Mouse (Mus musculus): ENCODE measurements around the gene Dleu7. TPM values are rescaled to one million over a fixed set of nuclear protein-coding genes. Genes with fewer than 3 reads are reported as not detected.
A peak's percentile ranks its signal among the peaks of the same experiment; 100 is the strongest.

Gene Dleu7
- not detected for total RNA-seq (2021)
- long read RNA-seq, experiment 1, result 0 reads
- long read RNA-seq, experiment 2, result 0 reads

DNA sequence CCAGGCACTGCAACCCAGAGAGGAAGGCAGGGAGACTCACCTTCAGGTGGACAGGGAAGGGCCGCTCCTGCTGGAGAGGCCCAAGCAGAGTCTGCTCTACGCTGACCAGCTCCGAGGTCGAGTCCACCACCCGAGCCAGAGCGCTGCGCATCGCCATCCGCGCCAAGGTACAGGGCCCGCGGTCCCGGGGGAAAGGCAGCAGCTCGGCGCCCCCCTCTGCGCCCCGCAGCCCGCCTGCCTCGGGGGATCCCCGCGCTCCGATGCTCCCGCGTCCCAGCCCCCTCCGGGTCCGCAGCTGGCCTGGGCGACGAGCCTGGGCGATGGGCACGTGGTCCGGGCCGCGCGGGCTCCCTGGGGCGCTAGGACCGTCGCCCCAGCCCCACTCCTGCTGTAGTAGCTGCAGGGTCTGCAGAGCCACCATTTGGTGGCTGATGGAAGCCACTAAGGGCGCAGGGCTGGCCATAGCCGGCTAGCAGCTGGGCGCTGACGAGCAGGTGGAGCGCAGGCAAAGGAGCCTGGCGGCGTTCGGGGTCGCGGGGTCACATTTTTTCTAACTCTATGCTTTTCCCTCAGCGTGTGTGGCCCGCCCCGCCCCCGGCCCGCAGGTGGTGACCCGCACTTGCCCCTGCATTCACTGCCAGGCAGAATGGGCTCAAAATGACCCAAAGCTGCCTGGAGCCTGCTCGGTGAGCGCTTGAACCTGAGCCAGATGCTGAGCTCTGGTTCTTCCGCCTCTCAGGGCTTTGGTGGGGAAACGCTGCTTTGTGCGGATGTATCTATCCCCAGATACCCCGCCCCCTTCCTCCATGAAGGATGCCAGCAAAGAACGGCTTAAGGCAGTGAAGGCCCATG is at the start of gene Dleu7, which contains the start of gene Rnaseh2b:
TSS of gene Dleu7 (minus strand) at position 560 of the 852 bp plus-strand sequence.
TSS of gene Rnaseh2b (plus strand) at position 102 of the 852 bp plus-strand sequence.
- intact Hi-C loops (cut with DNase I; ENCODE audit: low total_unique reads), result no loop called here
- peak; percentile 31 for DNase-seq

DNA sequence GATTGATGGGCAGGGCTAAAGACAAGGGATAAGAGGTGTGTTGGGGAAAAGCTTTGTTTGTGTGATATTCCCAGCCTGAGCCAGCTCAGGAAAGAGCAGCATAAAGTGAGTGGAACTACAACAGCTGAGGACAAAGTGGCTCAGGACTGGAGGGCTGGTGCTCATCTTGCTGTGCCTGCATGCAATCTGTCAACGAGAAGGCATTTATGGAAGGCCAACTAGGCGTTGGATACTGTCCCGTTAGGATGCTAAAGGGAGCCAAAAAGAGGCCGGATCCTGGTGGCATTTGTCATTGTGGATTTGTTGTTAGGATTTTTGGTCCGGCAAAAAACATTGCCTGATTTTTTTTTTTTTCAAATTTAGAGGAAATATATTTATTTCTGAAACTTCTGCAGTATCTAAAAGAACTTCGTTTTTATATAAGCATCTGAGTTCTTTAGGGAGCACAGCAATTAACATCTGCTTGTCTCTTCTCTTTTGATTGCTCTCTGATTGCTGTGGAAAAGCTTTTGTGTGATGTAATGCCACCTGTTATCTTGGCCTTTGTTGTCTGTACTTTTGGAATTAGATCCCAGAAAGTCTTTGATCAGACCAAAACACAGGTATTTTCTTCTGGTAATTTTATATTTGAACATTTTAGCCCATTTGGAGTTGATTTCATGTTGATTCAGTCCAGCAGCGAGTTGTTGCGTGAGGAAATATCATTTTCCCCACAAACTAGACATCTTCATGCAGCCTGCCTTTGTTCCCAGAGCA is 49.2 kb upstream of the Dleu7 start:
- intact Hi-C loops (cut with DNase I; ENCODE audit: low total_unique reads), result no loop called here
- no peak for DNase-seq

DNA sequence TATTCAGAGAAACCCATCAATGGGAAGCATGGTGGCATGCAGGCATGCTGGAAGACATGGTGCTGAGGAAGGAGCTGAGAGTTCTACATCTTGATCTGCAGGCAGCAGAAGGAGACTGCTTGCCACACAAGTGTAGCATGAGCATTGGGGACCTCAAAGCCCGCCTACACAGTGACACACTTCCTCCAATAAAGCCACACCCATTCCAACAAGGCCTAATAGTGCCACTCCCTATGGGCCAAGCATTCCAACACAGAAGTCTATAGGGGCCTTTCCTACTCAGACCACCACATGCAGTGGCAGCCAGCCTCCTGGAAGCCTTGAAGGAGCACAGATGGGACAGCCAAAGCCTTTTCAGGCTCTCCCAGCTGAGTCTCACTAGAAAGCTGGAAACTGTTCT is 46.3 kb upstream of the Dleu7 start:
- peak; percentile 20 for DNase-seq
- intact Hi-C loops (cut with DNase I; ENCODE audit: low total_unique reads), result loop anchor here (10.0 kb wide), 1 partner anchor 116 kb away; the partner anchor contains the start of gene Gucy1b2

DNA sequence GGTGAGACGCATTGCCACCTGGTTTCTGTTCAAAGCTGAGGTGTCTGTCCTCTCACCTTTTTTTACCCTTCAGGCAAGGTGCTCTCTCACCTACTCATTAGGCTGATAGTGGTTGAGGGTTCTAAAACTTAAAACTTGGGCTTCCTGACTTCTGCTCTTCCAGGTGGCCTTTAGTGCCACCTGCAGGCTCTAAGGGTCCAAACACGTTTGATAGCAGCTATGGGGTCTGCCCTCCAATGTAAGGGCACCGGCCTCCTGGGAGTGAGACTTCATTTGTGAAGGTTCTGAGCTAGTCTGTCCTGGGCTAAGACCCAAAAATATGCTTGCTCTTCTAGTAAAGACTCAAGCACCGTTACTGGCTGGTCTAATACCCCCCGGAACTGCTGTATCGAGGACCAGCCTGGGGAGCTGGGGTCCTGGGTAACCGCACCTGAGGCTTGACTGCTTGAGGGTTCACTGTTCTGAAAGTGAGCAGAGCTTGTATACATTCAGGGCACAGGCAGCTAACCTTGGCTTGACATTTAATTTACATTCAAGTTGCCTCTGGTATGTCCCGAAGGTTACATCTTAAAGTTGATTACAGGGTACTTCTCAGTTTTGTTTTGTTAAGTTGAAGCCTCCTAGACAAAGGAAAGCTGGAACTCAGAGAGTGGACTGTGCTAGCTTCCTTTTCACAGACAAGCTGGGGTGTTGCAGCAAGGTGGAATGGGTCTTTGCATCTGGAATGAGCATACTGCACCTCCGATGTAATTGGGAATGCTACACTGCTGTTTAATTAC is 41.3 kb upstream of the Dleu7 start:
- intact Hi-C loops (cut with DNase I; ENCODE audit: low total_unique reads), result loop anchor here (10.0 kb wide), 1 partner anchor 121 kb away; the partner anchor contains the start of gene Gucy1b2
- DNase-seq, result no peak

DNA sequence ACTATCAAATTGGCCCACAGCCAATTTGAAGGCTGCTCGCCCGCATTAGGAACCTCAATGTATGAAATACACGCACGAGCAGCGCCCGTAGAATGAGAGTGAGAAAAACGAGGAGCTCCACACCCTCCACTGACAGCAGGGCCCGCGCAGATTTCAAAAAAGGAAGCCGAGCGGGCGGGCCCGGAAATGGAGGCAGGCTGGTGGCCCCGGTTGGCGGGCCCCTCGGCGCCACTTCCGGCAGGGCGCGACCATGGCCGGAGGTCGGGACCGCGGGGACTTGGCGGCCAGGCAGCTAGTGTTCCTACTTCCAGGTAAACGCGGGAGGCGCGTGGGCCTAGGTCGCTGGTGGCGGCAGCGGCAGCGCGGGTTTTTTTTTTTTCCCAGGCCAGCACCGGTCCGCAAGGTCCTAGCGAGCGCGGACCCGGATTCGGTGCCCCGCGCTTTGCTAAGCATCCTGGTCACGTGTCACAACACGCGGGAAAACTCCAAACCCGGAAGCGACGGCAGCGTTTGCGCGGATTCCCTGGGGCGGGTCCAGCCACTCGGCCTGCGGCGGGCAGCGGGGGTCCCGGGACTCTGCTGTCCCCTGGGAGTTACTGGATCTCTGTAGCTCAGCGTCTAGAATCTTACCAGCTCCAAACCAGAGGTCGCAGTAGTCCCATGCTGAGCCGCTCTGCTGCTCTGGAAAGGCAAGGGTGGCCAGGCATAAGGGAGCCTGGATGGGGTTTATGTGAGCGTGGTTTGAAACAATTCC is 39.2 kb upstream of the Dleu7 start:
- intact Hi-C loops (cut with DNase I; ENCODE audit: low total_unique reads), result loop anchor here (10.0 kb wide), 1 partner anchor 123 kb away; the partner anchor contains the start of gene Gucy1b2
- peak; percentile 90 for DNase-seq

DNA sequence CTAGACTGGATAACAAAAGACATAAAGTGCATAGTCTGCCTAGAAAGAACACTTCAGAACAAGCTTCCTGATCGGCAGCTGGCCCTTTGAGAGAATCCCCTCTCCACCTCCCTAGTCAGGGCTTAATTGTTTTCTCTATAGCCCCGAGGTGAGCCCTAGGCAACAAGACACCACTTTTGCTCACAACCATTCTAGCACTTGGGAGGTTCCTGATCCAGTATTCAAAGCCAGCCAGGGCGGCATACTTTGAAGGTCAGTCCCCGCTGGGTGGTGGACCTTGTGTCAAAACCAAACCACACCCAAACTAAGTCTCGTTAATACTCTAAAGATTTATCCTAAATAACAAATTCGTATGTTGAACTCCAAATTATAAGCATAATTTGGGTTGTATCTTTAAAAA is 38.6 kb upstream of the Dleu7 start:
- intact Hi-C loops (cut with DNase I; ENCODE audit: low total_unique reads), result loop anchor here (10.0 kb wide), 1 partner anchor 123 kb away; the partner anchor contains the start of gene Gucy1b2
- no peak for DNase-seq

DNA sequence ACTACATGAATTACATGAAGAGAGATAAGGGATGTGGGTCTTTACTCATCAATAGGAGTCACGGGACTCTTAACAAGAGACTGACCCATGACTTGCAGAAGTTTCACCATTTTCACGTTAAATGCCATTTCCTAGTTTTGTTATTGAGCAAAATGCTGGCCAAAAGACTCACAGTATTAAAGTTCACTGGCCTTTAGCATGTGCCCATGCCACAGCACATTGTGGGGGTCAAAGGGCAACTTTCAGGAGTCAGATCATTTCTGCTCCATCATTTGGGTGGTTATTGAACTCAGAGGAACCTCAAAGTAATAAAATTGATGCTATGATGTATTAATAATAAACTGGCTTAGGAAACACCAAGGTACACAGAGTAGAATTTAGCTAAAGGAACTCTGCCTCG is 36.8 kb upstream of the Dleu7 start:
- DNase-seq, result no peak
- intact Hi-C loops (cut with DNase I; ENCODE audit: low total_unique reads), result loop anchor here (10.0 kb wide), 1 partner anchor 125 kb away; the partner anchor contains the start of gene Gucy1b2

DNA sequence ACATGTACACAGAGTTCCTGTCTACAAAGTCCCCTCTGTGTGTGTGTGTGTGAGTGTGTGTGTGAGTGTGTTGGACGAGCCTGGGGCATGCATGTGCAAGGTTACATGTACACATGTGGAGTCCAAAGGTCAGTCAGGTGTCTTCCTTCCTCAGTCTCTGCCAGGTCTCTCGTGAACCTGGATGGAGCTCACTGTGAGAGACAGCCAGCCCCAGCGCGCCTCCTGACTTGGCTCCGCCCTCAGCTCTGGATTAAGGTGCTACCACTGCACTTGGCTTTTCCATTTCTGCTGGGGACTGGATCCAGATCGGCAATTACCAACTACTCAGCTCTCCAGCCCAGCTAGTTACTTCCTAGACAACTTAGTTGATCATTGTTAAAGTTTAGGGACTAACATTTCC is 35.8 kb upstream of the Dleu7 start:
- DNase-seq, result no peak
- intact Hi-C loops (cut with DNase I; ENCODE audit: low total_unique reads), result no loop called here

DNA sequence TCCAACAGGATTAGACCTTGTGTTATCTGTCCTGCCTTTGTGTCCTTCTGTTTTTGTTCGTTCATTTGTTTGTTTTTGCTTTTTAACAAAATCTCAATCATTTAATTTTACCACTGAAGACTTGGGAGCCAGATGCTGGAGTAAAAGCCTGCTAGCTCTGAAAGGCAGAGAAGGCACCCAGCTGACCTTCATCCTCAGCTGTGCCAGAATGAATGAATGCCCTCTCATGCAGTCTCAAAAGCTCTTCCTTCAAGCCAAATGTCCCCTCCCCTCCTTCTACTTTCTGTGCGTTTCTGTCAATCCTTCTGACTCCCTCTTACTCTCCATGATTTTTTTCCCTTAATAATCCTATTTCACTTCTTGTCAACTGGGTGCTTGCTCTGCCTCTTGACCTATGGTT is 34.3 kb upstream of the Dleu7 start:
- intact Hi-C loops (cut with DNase I; ENCODE audit: low total_unique reads), result no loop called here
- no peak for DNase-seq

DNA sequence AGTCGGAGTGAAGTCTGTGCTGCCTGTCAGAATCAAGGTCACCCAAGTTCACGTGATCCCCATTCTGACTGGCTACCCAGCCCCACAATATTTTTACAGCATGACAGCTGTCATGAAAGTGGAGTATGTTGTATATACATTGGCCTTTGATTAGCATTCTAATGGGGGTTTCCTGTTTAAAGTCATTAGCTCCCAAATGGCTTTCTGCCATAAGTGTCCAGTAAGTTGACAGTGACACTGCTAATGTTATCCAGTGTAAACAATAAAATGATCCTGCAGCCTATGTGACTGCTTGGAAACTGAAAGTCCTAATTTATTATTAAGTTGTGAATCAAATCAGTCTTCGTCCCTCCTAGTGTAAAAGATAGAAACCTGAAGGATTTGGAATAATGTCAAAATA is 33.2 kb upstream of the Dleu7 start:
- intact Hi-C loops (cut with DNase I; ENCODE audit: low total_unique reads), result no loop called here
- DNase-seq, result no peak

DNA sequence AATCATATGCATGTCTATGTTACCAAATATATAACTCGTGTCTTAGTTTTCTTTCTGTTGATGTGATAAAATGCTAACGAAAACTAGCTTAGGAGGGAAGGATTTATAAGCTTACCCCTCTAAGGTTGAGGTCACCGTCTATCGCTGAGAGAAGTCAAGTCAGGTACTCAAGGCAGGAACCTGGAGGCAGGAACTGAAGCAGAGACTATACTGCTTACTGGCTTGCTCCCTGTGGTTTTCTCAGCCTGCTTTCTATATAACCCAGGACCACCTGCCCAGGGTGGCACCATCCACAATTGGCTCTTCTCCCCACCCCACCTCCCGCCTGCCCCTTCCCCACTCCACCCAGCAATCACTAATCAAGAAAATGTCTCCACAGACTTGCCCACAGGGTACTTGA is 32.1 kb upstream of the Dleu7 start:
- intact Hi-C loops (cut with DNase I; ENCODE audit: low total_unique reads), result no loop called here

DNA sequence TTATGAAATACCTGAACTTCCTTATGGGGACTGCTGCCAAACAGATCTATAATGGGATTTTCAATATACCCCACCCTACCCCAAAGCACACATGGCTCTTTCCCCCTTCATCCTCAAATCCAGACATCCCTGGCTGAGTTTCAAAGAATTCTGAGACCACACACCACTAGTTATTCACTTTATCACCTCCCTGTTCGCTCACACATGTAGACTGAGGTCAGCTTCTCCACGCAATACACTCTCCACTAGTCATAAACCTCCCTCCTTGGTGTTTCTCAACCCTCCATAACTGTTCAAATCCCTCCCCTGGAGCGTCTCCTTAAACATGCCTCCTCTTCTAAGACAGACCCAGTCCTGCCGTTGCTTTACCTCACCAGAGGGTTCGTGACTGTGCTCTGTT is 30.6 kb upstream of the Dleu7 start:
- intact Hi-C loops (cut with DNase I; ENCODE audit: low total_unique reads), result no loop called here
- no peak for DNase-seq

More for the DNA sequence above, 32.1 kb upstream of the Dleu7 start:
- no peak for DNase-seq

DNA sequence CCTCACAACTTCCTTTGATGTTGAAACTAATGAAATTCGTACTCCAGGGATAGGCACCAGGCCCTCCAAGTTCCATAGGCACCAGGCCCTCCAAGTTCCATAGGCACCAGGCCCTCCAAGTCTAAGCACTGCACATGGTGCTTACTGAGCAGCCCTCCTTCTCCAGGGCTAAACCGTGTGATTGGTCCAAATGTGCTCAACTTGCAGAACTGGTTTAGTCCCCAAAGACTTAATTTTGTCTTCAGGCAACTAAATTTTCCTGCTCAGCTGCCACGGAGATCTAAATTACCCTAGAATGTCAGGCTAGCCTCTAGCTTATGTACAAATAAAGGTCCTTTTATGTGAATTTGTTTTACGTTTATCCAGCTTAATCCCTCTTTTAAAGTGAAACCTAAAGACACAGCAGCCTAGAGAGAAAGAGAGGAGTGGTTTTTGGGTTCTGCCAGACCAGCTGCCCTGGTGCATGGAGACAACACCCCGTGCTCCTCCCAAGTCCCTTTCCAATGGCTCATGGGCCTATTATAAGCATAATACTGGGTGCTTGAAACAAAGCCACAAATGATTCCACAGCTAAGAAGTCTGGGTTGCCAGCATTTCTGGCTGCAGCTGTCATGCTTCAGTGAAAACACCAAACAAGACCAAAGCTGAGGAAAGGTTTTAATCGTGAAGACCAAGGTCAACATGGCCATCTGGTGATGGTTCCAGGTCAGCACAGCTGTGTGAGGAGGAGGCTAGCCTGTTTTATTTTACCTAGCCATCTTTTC is 29.9 kb upstream of the Dleu7 start:
- intact Hi-C loops (cut with DNase I; ENCODE audit: low total_unique reads), result no loop called here
- no peak for DNase-seq

DNA sequence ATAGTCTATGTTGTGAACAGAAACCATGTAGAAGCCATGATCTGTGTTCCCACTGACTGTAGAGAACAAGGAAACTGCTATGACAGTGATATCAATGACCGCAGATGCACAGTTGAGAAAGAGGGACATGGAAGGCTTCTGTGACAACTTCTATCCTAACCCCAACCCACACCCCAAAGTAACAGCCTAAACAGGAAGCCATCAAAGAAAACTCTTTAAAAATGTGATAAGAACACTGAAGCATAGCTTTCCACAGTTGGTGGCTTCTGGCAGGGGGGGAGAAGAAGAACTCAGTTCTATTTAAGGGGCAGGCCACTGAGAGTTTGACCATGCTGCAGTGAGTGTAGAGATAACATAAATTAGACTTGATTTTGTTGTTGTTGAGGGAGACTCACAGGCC is 18.8 kb upstream of the Dleu7 start:
- no peak for DNase-seq
- intact Hi-C loops (cut with DNase I; ENCODE audit: low total_unique reads), result no loop called here

DNA sequence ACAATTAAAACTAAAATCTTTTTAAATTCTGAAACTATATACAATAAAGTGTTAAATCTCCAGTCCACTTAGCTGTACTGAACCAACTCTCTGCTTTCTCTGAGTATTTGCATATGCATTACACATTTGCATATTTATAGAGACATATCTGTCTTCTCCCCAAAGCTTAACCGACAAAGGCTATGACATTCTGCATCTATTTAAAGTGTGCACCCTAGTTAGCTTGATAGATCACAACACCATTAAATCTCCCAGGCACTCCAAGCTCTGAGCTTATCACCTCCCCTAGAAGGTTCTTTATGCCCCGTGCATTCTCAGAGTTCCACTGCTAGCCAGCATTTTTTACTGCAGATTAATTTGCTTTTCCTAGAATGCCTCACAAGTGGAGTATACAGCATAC is 16.2 kb upstream of the Dleu7 start:
- DNase-seq, result no peak
- intact Hi-C loops (cut with DNase I; ENCODE audit: low total_unique reads), result no loop called here

DNA sequence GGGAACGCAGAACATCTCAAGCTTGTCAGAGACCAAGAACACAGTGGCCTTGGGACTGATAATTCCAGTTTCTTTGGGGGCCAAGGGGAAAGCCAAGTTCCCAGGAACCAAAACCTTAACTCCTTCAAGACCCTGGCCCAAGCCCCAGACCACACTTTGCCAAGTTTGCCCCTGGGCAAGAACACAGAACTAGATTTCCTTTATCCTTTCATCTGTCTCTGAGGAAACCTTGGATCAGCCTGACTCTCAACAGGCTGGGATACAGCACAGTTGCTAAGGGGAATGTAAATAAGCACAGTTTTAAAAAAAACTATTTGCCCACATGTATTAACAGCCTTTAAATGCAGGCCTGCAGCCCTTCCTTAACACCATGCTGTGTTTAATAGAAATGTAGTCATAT is 14.7 kb upstream of the Dleu7 start:
- DNase-seq, result no peak
- intact Hi-C loops (cut with DNase I; ENCODE audit: low total_unique reads), result no loop called here

DNA sequence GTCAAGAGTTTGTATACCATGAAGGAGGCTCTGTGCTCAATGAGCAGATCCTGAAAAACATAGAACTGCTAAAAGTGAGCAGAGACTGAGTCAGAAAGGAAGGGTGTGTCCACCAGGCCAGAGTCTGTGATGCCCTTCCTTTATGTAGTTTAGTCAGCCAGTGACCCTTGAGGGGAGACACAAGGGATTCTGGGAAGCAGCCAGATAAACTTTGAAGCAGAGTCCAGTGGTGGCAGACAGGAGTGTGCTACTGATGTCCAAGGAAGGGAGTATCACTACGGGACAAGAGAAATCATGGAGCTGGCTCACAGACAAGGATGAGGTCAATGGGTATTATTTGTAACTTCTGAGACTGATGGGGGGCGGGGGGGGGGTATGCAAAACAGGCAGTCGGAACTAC is 7.2 kb upstream of the Dleu7 start:
- no peak for DNase-seq
- intact Hi-C loops (cut with DNase I; ENCODE audit: low total_unique reads), result no loop called here

DNA sequence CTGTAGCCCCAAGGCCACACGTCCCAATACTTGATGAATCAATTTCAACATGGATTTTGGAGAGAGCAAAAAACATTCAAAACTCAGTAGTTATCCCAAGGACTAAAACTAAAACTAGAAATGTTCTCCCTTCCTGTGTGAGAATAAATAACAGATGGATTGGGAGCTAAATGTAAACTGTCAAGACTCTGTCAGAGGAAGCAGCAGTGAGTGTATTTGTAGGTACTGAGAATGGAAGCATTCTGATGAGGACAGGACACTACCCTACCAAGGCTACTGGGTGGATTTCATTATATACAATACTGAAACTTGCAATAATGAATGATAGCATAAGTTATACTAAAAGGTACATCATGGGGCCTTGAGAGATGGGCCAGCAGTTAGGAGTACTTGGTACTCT is 6.0 kb upstream of the Dleu7 start:
- DNase-seq, result no peak
- intact Hi-C loops (cut with DNase I; ENCODE audit: low total_unique reads), result no loop called here

All from gastrocnemius, postnatal 14 days (tissue).